Mouse (Mus musculus): ENCODE data around the gene Krt84. TPM values are rescaled to one million over a fixed set of nuclear protein-coding genes. Genes with fewer than 3 reads are reported as not detected.

Gene Krt84
- polyA plus RNA-seq, 1 experiment from 2014 or later: not detected

DNA sequence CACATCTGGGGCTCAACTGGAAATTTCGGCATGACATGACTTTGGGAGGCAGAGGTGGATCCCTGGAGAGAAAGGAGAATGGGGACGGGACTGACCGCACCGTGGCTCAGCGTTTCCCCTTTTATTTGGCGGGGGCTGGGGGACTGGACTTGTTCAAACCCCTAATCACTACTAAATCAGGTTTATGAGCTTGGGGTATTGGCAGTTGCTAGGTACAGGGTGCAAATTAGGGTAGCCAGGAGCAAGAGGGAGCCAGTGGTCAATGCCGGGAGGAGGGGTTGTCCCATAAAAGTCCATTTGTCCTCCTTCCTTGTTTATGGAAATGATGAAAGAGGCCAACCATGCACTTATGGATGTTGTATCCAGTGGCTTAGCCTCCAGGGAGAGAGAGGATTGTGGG lies 17.9 kb upstream of the Krt84 start, which contains the start of gene Krt82:
Krt82 (minus strand) TSS at position 101 of the 400 bp plus-strand sequence.
- no peak within 1 kb of the TSS for H3K9ac ChIP-seq (ENCODE audit: low read depth, low read length)
- ATAC-seq (ENCODE audit: low FRiP score): no peak
- H3K27ac ChIP-seq (ENCODE audit: low read depth, low read length): no peak within 1 kb of the TSS
- WGBS: 89% methylated on average over 7 of the region's 7 CpGs
- no peak for DNase-seq (ENCODE audit: low spot score)
- no peak within 1 kb of the TSS for H3K4me2 ChIP-seq (replicated peaks; ENCODE audit: low read depth, low read length)
- H3K9me3 ChIP-seq (ENCODE audit: control insufficient read depth, low read length): no peaks in the 10 kb centered on the region
- H3K27me3 ChIP-seq (ENCODE audit: control insufficient read depth, insufficient read depth, low read length): no peaks in the 10 kb centered on the region
- H3K36me3 ChIP-seq (ENCODE audit: control insufficient read depth, insufficient read depth, low read length): no peaks in the 10 kb centered on the region
- H3K4me3 ChIP-seq (ENCODE audit: low read depth, low read length): no peak within 1 kb of the TSS
- peaks cover 3% of the 10 kb centered on the region; the same call in 1 of the 2 replicates for H3K4me1 ChIP-seq (replicated peaks; ENCODE audit: control insufficient read depth, insufficient read depth, low read length)

DNA sequence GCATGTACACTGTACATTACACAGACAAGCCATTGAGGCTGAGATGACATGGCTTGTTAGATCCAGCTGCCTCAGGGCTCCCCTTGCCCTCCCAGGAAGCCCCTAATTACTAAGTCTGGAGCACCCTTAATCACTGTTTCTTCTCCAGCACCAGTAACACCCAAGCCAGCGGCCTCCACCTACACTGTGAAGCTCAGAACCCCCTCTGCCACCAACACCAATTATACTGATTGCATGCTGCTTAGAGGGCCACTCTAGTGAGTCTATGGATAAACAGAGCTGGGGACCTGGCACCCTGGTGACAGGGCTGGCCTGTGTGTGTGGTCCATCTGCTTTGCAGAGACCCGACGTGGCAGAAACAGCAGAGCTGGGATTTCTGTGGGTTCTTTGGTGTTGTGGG lies 11.9 kb upstream of the Krt84 start:
- Histone ChIP-seq H3K9me3 (ENCODE audit: control insufficient read depth, low read length) (no peaks in the 10 kb centered on the region), H3K27me3 (ENCODE audit: control insufficient read depth, insufficient read depth, low read length) (no peaks in the 10 kb centered on the region), H3K4me1 (replicated peaks; ENCODE audit: control insufficient read depth, insufficient read depth, low read length) (no peaks in the 10 kb centered on the region), H3K36me3 (ENCODE audit: control insufficient read depth, insufficient read depth, low read length) (no peaks in the 10 kb centered on the region), H3K9ac (ENCODE audit: low read depth, low read length) (no peak overlapping the region), H3K4me2 (replicated peaks; ENCODE audit: low read depth, low read length) (no peak overlapping the region), H3K4me3 (ENCODE audit: low read depth, low read length) (no peak overlapping the region), H3K27ac (ENCODE audit: low read depth, low read length) (no peak overlapping the region)
- DNase-seq (ENCODE audit: low spot score): no peak
- no peak for ATAC-seq (ENCODE audit: low FRiP score)
- WGBS: 62% methylated on average over 3 of the region's 3 CpGs

DNA sequence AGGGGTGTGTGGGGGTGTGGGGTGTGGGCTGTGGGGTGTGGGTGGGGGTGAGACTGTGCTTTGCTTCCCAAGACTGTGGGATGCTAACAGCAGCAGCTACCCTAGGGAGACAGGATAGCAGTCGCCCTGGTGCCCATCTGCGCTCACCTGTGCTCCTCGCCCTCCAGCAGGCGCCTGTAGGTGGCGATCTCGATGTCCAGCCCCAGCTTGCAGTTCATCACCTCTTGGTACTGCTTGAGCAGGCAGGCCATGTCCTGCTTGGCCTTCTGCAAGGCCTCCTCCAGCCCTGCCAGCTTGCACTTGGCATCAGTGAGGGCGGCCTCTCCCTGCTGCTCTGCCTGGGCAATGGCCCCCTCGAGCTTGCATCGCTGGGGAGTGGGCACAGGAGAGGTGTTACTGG lies 9.9 kb upstream of the Krt84 start:
- WGBS: 52% methylated on average over 9 of the region's 9 CpGs
- H3K4me2 ChIP-seq (replicated peaks; ENCODE audit: low read depth, low read length): no peak overlapping the region
- H3K36me3 ChIP-seq (ENCODE audit: control insufficient read depth, insufficient read depth, low read length): no peaks in the 10 kb centered on the region
- no peak overlapping the region for H3K4me3 ChIP-seq (ENCODE audit: low read depth, low read length)
- DNase-seq (ENCODE audit: low spot score) (no peak), ATAC-seq (ENCODE audit: low FRiP score) (no peak)
- H3K4me1 ChIP-seq (replicated peaks; ENCODE audit: control insufficient read depth, insufficient read depth, low read length): no peaks in the 10 kb centered on the region
- H3K27me3 ChIP-seq (ENCODE audit: control insufficient read depth, insufficient read depth, low read length): no peaks in the 10 kb centered on the region
- no peaks in the 10 kb centered on the region for H3K9me3 ChIP-seq (ENCODE audit: control insufficient read depth, low read length)
- H3K27ac ChIP-seq (ENCODE audit: low read depth, low read length): no peak overlapping the region
- H3K9ac ChIP-seq (ENCODE audit: low read depth, low read length): no peak overlapping the region

- H3K4me1 ChIP-seq (replicated peaks; ENCODE audit: control insufficient read depth, insufficient read depth, low read length): no peaks in the 10 kb centered on the region
- WGBS: 81% methylated on average over 4 of the region's 4 CpGs
- no peak overlapping the region for H3K27ac ChIP-seq (ENCODE audit: low read depth, low read length)
- no peaks in the 10 kb centered on the region for H3K27me3 ChIP-seq (ENCODE audit: control insufficient read depth, insufficient read depth, low read length)
- DNase-seq (ENCODE audit: low spot score): no peak
- H3K9ac ChIP-seq (ENCODE audit: low read depth, low read length): no peak overlapping the region
- H3K9me3 ChIP-seq (ENCODE audit: control insufficient read depth, low read length): no peaks in the 10 kb centered on the region
- no peaks in the 10 kb centered on the region for H3K36me3 ChIP-seq (ENCODE audit: control insufficient read depth, insufficient read depth, low read length)
- no peak overlapping the region for H3K4me3 ChIP-seq (ENCODE audit: low read depth, low read length)
- ATAC-seq (ENCODE audit: low FRiP score): no peak
- no peak overlapping the region for H3K4me2 ChIP-seq (replicated peaks; ENCODE audit: low read depth, low read length)
Observed at GRCm38 (mm10) chr15:101538580-101538900, 5.9 kb upstream of the Krt84 start.

- Histone ChIP-seq H3K4me3 (ENCODE audit: low read depth, low read length) (no peak overlapping the region), H3K27ac (ENCODE audit: low read depth, low read length) (no peak overlapping the region), H3K9ac (ENCODE audit: low read depth, low read length) (no peak overlapping the region), H3K4me1 (replicated peaks; ENCODE audit: control insufficient read depth, insufficient read depth, low read length) (no peaks in the 10 kb centered on the region), H3K9me3 (ENCODE audit: control insufficient read depth, low read length) (no peaks in the 10 kb centered on the region), H3K4me2 (replicated peaks; ENCODE audit: low read depth, low read length) (no peak overlapping the region), H3K27me3 (ENCODE audit: control insufficient read depth, insufficient read depth, low read length) (no peaks in the 10 kb centered on the region), H3K36me3 (ENCODE audit: control insufficient read depth, insufficient read depth, low read length) (no peaks in the 10 kb centered on the region)
- 44% methylated on average over 7 of the region's 7 CpGs for WGBS
- ATAC-seq (ENCODE audit: low FRiP score) (no peak), DNase-seq (ENCODE audit: low spot score) (no peak)
Observed at GRCm38 (mm10) chr15:101537864-101538579, 5.4 kb upstream of the Krt84 start.

DNA sequence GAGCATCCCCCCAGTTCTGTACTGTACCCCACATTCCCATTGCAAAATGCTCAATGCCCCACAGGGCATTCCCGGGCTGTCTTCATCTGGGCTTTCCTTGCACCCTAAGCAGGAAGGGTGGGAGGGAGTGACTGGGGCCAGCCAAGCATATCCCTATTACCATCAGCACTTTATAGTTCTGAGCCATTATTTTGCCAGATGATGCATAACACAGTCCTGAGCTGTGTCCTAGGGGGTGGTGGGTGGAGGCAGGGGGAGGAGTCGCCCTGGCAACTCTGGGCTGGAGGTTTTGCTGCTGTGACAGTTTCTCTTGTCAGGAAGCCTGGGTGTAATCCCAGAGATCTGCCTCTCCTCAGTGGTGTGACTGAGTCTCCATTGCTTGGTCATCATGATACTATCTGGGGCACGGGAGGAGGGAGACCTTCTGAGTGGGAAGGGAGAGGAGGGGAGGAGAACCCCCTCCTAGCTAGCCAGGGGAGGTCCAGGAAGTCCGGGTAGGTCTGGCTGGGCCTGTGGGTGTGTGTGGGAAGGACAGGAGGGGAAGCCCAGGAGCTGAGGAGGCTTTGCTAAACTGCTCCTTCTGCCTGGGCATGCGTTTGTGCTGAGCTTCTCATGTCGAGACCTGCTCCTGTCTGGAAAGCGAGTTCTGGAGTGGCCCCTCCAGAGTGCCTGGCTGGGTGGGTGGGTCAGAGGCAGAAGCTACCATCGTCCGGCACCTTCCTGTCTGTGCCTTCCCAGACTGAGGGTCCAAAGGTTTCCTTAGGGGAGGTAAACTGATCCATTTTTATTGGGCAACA lies 3.6 kb upstream of the Krt84 start:
- no peak overlapping the region for H3K4me3 ChIP-seq (ENCODE audit: low read depth, low read length)
- H3K27me3 ChIP-seq (ENCODE audit: control insufficient read depth, insufficient read depth, low read length): no peaks in the 10 kb centered on the region
- H3K36me3 ChIP-seq (ENCODE audit: control insufficient read depth, insufficient read depth, low read length): no peaks in the 10 kb centered on the region
- DNase-seq (ENCODE audit: low spot score) (no peak), ATAC-seq (ENCODE audit: low FRiP score) (no peak)
- H3K9me3 ChIP-seq (ENCODE audit: control insufficient read depth, low read length): no peaks in the 10 kb centered on the region
- no peaks in the 10 kb centered on the region for H3K4me1 ChIP-seq (replicated peaks; ENCODE audit: control insufficient read depth, insufficient read depth, low read length)
- WGBS: 70% methylated on average over 9 of the region's 9 CpGs
- H3K27ac ChIP-seq (ENCODE audit: low read depth, low read length): no peak overlapping the region
- no peak overlapping the region for H3K4me2 ChIP-seq (replicated peaks; ENCODE audit: low read depth, low read length)
- H3K9ac ChIP-seq (ENCODE audit: low read depth, low read length): no peak overlapping the region

DNA sequence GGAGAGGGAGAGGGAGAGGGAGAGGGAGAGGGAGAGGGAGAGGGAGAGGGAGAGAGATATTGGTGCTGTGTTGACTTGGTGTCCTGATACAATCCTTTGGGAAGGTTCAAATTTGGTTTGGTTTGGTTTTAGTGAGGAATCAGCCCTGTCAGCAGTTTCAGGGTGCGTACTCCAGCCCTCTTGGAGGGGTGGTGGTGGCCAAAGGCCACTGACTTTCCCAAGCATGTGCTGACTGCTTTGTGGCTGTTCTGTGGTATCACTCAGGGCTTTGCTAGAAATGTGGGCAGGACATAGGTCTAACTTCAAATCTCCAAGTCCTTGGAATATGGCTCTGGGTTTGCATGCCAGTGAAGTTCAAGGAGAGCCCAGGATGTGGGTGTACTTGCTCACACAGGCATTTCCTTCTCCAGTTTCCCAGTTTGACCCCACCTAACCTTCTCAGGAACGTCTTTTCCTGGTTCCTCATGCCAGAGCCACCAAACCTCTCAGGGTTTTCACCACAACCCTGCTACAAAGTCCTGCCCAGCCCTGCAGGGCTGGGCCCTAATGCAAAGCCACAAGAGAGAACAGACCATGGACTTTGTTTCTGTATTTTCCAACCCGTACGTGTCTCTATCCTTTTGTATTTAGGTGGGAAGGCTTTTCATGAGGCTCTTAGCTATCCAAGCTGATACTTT lies 9.9 kb downstream of the Krt84 start:
- no peak overlapping the region for H3K27ac ChIP-seq (ENCODE audit: low read depth, low read length)
- DNase-seq (ENCODE audit: low spot score) (no peak), ATAC-seq (ENCODE audit: low FRiP score) (no peak)
- no peak overlapping the region for H3K9ac ChIP-seq (ENCODE audit: low read depth, low read length)
- WGBS: 81% methylated on average over 4 of the region's 4 CpGs
- H3K27me3 ChIP-seq (ENCODE audit: control insufficient read depth, insufficient read depth, low read length): no peaks in the 10 kb centered on the region
- H3K36me3 ChIP-seq (ENCODE audit: control insufficient read depth, insufficient read depth, low read length): no peaks in the 10 kb centered on the region
- no peaks in the 10 kb centered on the region for H3K9me3 ChIP-seq (ENCODE audit: control insufficient read depth, low read length)
- H3K4me2 ChIP-seq (replicated peaks; ENCODE audit: low read depth, low read length): no peak overlapping the region
- H3K4me3 ChIP-seq (ENCODE audit: low read depth, low read length): no peak overlapping the region
- no peaks in the 10 kb centered on the region for H3K4me1 ChIP-seq (replicated peaks; ENCODE audit: control insufficient read depth, insufficient read depth, low read length)

DNA sequence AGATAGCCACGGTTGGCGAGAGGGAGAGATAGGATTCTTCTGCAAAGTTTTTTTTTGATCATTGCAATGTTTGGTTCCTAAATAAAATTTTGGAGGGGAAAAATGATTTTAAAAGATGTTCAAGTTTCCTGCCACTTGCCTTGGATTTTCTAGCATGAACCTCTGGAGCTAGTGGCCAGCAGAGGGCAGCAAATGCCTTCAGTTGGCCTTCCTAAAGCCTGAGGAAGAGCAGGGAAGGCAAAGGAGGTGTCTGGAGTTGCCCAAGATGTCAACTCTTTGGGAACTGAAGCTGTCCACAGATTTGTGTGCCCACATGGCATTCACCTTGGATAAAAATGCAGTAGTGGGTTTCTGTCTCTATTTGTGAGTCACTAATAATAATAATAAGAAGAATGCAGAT lies 12.8 kb downstream of the Krt84 start:
- ATAC-seq (ENCODE audit: low FRiP score) (no peak), DNase-seq (ENCODE audit: low spot score) (peak; percentile 86)
- H3K9me3 ChIP-seq (ENCODE audit: control insufficient read depth, low read length): no peaks in the 10 kb centered on the region
- no peaks in the 10 kb centered on the region for H3K36me3 ChIP-seq (ENCODE audit: control insufficient read depth, insufficient read depth, low read length)
- WGBS: 11% methylated on average over 2 of the region's 2 CpGs
- H3K4me1 ChIP-seq (replicated peaks; ENCODE audit: control insufficient read depth, insufficient read depth, low read length): no peaks in the 10 kb centered on the region
- no peaks in the 10 kb centered on the region for H3K27me3 ChIP-seq (ENCODE audit: control insufficient read depth, insufficient read depth, low read length)
- no peak overlapping the region for H3K4me3 ChIP-seq (ENCODE audit: low read depth, low read length)
- no peak overlapping the region for H3K9ac ChIP-seq (ENCODE audit: low read depth, low read length)
- no peak overlapping the region for H3K27ac ChIP-seq (ENCODE audit: low read depth, low read length)
- H3K4me2 ChIP-seq (replicated peaks; ENCODE audit: low read depth, low read length): no peak overlapping the region
